Mouse (Mus musculus) bone marrow, adult 2 months (tissue): ENCODE data around the gene Actl7b.

Experiments used
- CTCF ChIP-seq: fragments of 200-500 bp; IDR thresholded peaks from 2 replicates; pipeline ENCODE4 v1.5.1; 2011; ENCODE audit warnings: low read length, control low read depth; ENCODE audit not compliant: control insufficient read depth, insufficient read depth
- POLR2A ChIP-seq: fragments of 200-500 bp; IDR thresholded peaks from 2 replicates; pipeline ENCODE4 v1.6.1; 2011; ENCODE audit warnings: low read depth, mild to moderate bottlenecking, control low read depth, low read length, borderline replicate concordance; ENCODE audit not compliant: control insufficient read depth

- TF ChIP-seq CTCF (no peak), POLR2A (no peak)
Observed at GRCm38 (mm10) chr4:56756021-56756420, 14.8 kb upstream of the Actl7b start.
